Mouse (Mus musculus): ENCODE measurements at regions not wholly inside any gene's neighbourhood (a gene's known extent, or its start where the extent isn't known, plus 50 kb on each side); places are given as distances from the start of the nearest gene placed in this dataset.

DNA sequence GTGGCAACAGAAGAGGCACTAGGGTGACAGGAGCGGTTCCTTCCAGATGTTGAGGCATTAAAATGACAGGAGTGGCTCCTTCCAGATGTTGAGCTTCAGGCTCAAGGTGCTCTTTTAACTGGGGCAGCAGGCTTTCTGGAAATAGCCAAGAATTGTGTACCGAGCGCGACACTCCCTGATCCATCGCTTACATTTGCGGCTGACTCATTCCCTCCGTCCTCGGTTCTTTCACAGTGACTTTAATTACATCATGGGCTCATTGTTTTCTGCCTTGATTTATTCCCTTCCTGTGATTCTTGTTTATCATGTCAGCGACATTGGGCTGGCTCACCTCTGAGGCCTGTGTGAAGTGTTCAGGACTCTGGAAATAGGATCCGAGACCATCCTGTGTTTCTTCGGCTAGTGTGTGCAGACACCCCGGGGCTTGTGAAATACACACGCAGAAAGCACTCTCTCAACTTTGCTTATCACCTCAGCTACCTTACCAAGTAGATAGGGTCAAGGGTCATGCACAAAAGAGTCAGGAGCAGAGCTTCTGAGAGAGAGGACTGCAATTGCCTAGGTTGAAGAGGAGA lies 63.1 kb upstream of the Slc35c1 start:
- ATAC-seq (replicated peaks): no peak
- 84% methylated on average over 13 of the region's 13 CpGs for WGBS

DNA sequence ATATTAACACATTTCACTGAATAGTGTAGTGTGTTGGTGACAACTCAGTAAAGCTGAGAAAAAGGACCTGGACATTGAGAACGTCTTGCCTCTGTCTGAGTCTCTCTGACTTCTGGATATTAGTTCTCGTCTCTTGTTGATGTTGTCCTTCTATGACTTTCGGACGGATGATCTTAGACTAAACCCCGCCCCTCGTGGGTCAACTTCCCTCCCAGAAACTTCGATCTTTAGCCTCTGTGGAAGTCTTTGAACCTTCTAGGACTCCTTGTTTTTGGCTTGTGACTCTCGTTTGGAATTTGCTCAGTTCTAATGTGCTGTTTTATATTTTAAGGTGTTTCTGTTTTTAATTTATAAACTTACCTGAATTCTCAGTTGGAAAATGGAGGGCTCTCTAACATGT lies 61.2 kb upstream of the Slc35c1 start:
- Histone ChIP-seq H3K36me3 (no peaks in the 10 kb centered on the region), H3K4me2 (replicated peaks) (no peak overlapping the region), H3K27me3 (no peaks in the 10 kb centered on the region), H3K9me3 (no peaks in the 10 kb centered on the region), H3K9ac (replicated peaks) (no peak overlapping the region), H3K4me3 (no peak overlapping the region), H3K27ac (replicated peaks) (no peak overlapping the region), H3K4me1 (no peaks in the 10 kb centered on the region)
- no peak for ATAC-seq (replicated peaks)
- WGBS: 87% methylated on average over 8 of the region's 8 CpGs

More for the DNA sequence above, 63.1 kb upstream of the Slc35c1 start:
- H3K27ac ChIP-seq (replicated peaks): no peak overlapping the region
- no peak overlapping the region for H3K4me2 ChIP-seq (replicated peaks)
- H3K9me3 ChIP-seq: no peaks in the 10 kb centered on the region
- H3K9ac ChIP-seq (replicated peaks): no peak overlapping the region
- no peaks in the 10 kb centered on the region for H3K4me1 ChIP-seq
- no peaks in the 10 kb centered on the region for H3K27me3 ChIP-seq
- no peaks in the 10 kb centered on the region for H3K36me3 ChIP-seq
- no peak overlapping the region for H3K4me3 ChIP-seq

DNA sequence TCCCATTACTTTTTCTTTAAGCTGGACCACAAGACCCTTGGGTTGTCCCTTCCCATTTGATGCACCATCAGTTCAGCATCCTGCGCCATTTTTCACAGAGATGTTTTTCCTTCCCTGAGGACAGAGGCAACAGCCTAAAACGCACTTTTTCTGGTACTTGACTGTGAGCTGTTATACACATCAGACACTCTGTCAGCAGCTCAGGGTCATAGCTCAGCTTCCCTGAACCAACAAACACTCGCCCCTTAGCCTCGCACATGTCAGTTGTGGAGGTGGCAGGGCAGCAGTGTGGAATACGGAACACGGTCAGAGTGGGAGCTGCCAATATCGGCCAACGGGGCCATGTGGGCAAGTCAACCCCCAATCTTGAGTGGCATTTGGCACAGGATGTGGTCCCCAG lies 59.1 kb upstream of the Slc35c1 start:
- WGBS: 92% methylated on average over 8 of the region's 8 CpGs
- no peak for ATAC-seq (replicated peaks)
- Histone ChIP-seq H3K36me3 (no peaks in the 10 kb centered on the region), H3K27me3 (no peaks in the 10 kb centered on the region), H3K27ac (replicated peaks) (no peak overlapping the region), H3K9ac (replicated peaks) (no peak overlapping the region), H3K4me1 (no peaks in the 10 kb centered on the region), H3K4me3 (no peak overlapping the region), H3K9me3 (no peaks in the 10 kb centered on the region), H3K4me2 (replicated peaks) (no peak overlapping the region)

DNA sequence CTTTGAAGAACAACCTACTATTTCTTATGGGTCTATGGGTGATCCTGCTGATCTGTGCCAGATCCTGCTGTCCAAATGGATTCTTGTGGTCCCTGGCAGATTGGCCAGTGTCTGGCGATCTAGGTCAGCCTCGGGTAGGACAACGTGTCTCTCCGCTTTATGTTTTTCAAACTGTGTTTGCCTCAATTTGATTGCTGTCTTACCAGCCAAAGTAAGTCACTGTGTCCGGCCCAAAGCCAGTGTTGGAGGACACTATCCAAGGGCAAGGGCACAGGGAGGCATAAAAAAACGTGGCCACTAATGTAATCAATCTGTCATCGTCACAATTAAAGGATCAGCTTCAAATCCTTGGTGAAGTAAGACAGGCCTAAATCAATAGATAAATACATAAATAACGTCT lies 58.6 kb upstream of the Slc35c1 start:
- H3K36me3 ChIP-seq: no peaks in the 10 kb centered on the region
- no peak for ATAC-seq (replicated peaks)
- WGBS: 85% methylated on average over 8 of the region's 8 CpGs
- H3K27ac ChIP-seq (replicated peaks): no peak overlapping the region
- no peaks in the 10 kb centered on the region for H3K4me1 ChIP-seq
- no peaks in the 10 kb centered on the region for H3K9me3 ChIP-seq
- no peak overlapping the region for H3K4me2 ChIP-seq (replicated peaks)
- H3K9ac ChIP-seq (replicated peaks): no peak overlapping the region
- no peak overlapping the region for H3K4me3 ChIP-seq
- H3K27me3 ChIP-seq: no peaks in the 10 kb centered on the region

DNA sequence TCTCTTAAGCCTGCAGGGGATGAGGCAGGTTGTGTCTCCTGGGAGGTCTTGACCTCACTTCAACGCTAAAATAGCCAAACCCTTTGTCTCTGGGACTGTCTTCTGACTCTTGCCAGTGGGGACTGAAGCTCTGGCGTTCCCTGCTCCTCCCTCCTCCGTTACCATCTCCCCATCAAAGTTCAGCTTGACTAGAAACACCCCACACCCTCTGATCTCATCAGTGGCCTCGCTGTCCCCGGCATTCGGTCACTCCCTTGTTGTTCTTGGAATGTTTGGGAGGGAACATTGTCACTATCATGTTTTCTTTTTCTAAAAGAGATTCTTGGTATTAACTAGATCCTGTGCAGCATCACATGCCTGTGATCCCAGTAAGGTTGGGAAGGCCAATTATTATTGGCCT lies 54.6 kb upstream of the Slc35c1 start:
- H3K9ac ChIP-seq (replicated peaks): no peak overlapping the region
- H3K27ac ChIP-seq (replicated peaks): no peak overlapping the region
- H3K4me1 ChIP-seq: no peaks in the 10 kb centered on the region
- H3K27me3 ChIP-seq: no peaks in the 10 kb centered on the region
- no peaks in the 10 kb centered on the region for H3K36me3 ChIP-seq
- ATAC-seq (replicated peaks): no peak
- H3K4me2 ChIP-seq (replicated peaks): no peak overlapping the region
- H3K9me3 ChIP-seq: no peaks in the 10 kb centered on the region
- 67% methylated on average over 6 of the region's 6 CpGs for WGBS
- H3K4me3 ChIP-seq: no peak overlapping the region

DNA sequence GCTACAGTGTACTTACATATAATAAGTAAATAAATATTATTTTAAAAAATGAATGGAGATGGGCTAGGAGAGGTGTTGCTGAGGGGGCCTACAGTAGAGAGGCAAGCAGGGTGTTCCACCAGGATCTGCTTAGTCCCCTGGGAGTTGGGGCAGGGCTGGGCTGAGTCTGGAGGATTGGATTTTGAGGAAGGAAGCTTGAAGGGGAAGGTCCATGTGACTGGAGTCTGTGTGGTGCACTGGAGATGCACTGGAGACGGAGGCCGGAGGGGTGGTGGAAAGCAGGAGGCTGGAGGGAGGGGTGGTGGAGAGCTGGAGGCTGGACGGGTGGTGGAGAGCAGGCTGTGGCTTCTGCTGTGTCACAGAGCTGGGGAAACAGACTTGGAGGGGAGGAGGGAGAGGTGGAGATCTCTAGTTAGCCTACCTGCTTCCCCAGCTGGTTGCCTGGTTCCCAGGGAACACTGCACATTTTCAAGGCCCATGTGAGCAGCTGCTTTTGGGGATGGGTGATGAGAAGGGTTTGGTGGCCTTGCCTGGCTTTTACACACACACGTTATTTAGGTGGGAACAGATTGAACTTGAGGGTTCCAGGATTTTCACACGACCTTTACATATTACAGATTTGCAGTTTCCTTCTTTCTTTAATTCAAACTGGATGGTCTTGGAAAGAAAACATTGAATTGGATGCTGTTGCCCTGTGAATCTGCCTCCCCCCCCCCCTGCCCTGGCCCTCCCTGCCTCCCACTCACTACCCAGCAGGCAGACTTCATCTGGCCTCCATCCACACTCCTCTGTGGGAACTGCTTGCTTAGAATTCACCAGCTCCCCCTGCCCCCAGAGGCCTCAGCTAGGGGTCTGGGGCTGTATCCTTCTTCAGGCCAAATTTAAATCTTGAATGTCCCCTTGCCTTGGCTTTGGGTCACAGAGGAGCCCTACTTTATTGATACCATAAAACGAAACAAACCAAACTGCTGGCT lies 51.7 kb upstream of the Slc35c1 start:
- no peak overlapping the region for H3K4me2 ChIP-seq (replicated peaks)
- no peaks in the 10 kb centered on the region for H3K4me1 ChIP-seq
- H3K36me3 ChIP-seq: no peaks in the 10 kb centered on the region
- no peak overlapping the region for H3K27ac ChIP-seq (replicated peaks)
- H3K9ac ChIP-seq (replicated peaks): no peak overlapping the region
- no peak overlapping the region for H3K4me3 ChIP-seq
- no peaks in the 10 kb centered on the region for H3K9me3 ChIP-seq
- H3K27me3 ChIP-seq: no peaks in the 10 kb centered on the region
- no peak for ATAC-seq (replicated peaks)
- WGBS: 72% methylated on average over 6 of the region's 6 CpGs

Measured in forebrain, embryonic 15.5 days (tissue).